Mouse (Mus musculus) neural tube, embryonic 13.5 days (tissue): ENCODE results near the gene Cd37. TPM values are rescaled to one million over a fixed set of nuclear protein-coding genes. Genes with fewer than 3 reads are reported as not detected.

Experiments
- ATAC-seq: fragments of 200-750 bp; cut with Nextera tagmentation; 2 replicates; pipeline ENCODE4 v1.8.0; 2017; ENCODE audit warnings: low read depth, mild to moderate bottlenecking, moderate TSS enrichment, moderate library complexity
- H3K27ac ChIP-seq: fragments of 300-500 bp; sonication (generic); replicated peaks from 2 replicates; pipeline ENCODE4 v1.5.1; 2015; ENCODE audit warnings: moderate library complexity, mild to moderate bottlenecking, inconsistent platforms
- H3K27me3 ChIP-seq: fragments of 300-500 bp; sonication (generic); 2 replicates; pipeline ENCODE4 v1.6.1; 2015; ENCODE audit warnings: mild to moderate bottlenecking, inconsistent platforms
- H3K36me3 ChIP-seq: fragments of 300-500 bp; sonication (generic); 2 replicates; pipeline ENCODE4 v1.6.1; 2015; ENCODE audit warnings: mild to moderate bottlenecking, inconsistent platforms
- H3K4me1 ChIP-seq: fragments of 300-500 bp; sonication (generic); replicated peaks from 2 replicates; pipeline ENCODE4 v1.6.1; 2015; ENCODE audit warnings: inconsistent platforms
- H3K4me2 ChIP-seq: fragments of 300-500 bp; sonication (generic); 2 replicates; pipeline ENCODE4 v1.6.1; 2015; ENCODE audit warnings: inconsistent platforms, mild to moderate bottlenecking, moderate library complexity
- H3K4me3 ChIP-seq: fragments of 300-500 bp; sonication (generic); 2 replicates; pipeline ENCODE4 v1.5.1; 2015; ENCODE audit warnings: mild to moderate bottlenecking, inconsistent platforms
- H3K9ac ChIP-seq: fragments of 300-500 bp; sonication (generic); 2 replicates; pipeline ENCODE4 v1.6.1; 2015; ENCODE audit warnings: moderate library complexity, mild to moderate bottlenecking, inconsistent platforms
- H3K9me3 ChIP-seq: fragments of 300-500 bp; sonication (generic); 2 replicates; pipeline ENCODE4 v1.6.1; 2016; ENCODE audit warnings: inconsistent platforms
- WGBS: fragments of 180-500 bp; shearing (Covaris S2); methylation state at CpG from one replicate; pipeline ENCODE4 v1.1.7; 2015; 5-methylcytosine and 5-hydroxymethylcytosine counted together
- polyA plus RNA-seq: library from polyadenylated mRNA; unstranded; fragments of >200 nt; fragmentation: Nextera tagmentation; extraction: Ambion mirVana; gene quantifications from 2 replicates; pipeline ENCODE4 v1.2.1, GENCODE M21; 2015

Gene Cd37
- polyA plus RNA-seq, 1 experiment from 2014 or later, result 1.5 TPM

DNA sequence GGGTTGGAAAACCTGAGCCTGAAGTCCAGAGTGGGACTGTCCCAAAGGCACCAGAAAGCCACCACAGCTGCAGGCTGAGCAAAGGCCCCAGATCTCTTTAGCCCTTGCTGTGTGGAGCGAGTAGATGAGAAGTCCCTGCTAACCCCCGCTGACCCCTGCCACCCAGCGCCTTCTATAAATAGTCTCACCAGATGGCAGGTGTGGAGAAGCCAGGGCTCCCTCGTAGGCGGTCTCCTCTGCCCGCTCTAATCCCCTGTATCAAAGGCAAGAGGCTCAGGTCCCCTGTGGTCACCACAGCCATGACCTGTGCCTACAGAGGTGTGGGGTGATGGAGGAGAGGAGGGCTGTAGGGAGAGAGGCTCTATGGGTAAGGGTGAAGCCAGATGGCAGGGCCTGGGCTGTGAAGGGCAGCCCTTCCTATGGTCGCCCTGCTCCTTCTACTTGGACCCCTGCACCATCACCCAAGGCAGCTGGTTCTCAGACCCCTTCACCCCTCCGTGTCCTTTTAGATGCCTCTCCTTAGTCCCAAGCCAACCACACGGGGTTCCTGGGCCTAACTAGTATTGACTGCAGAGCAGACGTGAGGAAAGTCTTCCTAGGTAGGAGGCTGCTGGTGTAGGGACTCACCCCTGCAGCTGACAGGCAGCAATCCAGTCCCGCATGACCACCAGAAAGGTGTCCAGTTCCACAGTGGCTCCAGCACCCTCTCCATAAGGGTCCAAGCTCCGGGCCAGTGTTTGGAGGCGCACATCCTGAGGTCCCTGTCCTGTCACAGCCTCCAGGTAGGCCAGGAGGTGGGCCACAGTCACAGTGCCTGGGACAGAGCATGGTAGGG lies 43.4 kb downstream of the Cd37 start:
- Histone ChIP-seq H3K27me3 (peaks cover 7% of the 10 kb centered on the region; the same call in 1 of the 2 replicates), H3K27ac (no peak overlapping the region), H3K9ac (0 out of 2 replicates have a peak overlapping the region, but pooled peaks have one; percentile 12), H3K4me1 (peaks cover 12% of the 10 kb centered on the region; the same call in 1 of the 2 replicates), H3K4me3 (no peak overlapping the region), H3K36me3 (no peaks in the 10 kb centered on the region), H3K4me2 (no peak overlapping the region), H3K9me3 (no peaks in the 10 kb centered on the region)
- no peak for ATAC-seq
- WGBS, result 66% methylated on average over 13 of the region's 13 CpGs

DNA sequence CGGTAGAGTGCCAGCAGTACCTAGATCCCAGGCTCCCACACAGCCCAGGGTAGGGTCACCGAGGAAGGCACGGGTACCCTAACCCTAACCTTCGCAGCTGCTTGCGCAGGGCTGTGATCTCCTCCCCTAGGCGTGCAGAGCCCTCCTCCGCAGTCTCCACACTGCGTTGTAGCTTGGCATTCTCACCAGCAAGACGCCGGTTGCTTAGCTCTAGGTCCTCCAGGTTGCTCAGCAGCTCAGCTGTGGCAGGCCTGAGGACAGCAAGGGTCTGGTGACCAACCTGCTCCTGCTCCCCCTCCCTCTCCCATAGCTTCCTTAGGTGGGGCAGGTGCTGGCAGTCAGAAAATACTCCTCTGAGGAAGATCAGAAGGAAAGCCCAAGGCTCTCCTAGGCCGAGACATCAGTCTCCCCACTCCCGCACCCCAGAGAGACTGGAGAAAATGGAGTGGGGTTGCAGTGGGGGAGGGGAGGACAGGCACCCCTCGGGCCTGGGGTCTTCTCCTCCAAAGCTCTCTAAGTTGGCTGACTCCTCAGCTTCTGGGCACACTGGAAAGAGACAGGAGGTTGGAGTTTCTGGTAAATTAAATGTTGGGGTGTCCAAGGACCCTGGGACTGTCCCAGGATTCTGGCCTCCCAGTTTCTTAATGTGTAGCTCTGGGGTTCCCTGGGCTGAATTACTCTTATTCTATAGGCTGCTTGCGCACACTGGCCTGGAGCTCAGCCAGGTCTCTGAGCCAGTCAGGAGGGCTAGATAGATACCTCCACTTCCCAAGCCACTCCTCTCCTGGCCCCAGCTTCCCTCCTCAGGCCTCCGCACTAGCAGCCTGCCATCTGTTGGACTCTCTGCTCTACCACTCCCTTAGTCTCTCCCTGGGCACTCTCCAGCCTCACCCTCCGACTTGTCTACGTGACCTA lies 44.8 kb downstream of the Cd37 start:
- no peak overlapping the region for H3K9ac ChIP-seq
- H3K27ac ChIP-seq, result no peak overlapping the region
- no peaks in the 10 kb centered on the region for H3K9me3 ChIP-seq
- H3K27me3 ChIP-seq, result peaks cover 16% of the 10 kb centered on the region
- no peak for ATAC-seq
- WGBS, result 75% methylated on average over 17 of the region's 17 CpGs
- no peaks in the 10 kb centered on the region for H3K36me3 ChIP-seq
- H3K4me1 ChIP-seq, result peaks cover 12% of the 10 kb centered on the region; the same call in 1 of the 2 replicates
- H3K4me2 ChIP-seq, result no peak overlapping the region
- H3K4me3 ChIP-seq, result no peak overlapping the region

DNA sequence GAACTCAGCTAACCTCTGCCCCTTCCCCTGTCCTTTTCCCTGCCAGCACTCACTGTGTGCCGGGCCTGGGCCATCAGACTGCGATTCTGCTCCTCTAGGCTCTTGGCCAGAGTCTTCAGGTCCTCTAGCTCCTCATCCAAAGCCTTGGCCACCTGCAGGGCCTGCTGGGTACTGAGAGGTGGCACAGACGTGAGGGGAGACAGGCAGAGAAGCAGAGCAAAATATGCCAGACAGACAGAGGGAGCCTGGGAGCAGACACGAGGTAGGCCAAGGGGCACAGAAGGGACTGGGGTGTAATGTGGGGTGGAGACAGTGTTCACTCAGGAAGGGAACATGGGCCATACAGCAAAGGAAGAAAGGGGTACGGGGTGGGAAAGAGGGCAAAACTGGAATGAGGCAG lies 45.5 kb downstream of the Cd37 start:
- no peaks in the 10 kb centered on the region for H3K36me3 ChIP-seq
- H3K4me3 ChIP-seq, result no peak overlapping the region
- WGBS, result 65% methylated on average over 5 of the region's 5 CpGs
- peaks cover 19% of the 10 kb centered on the region for H3K27me3 ChIP-seq
- ATAC-seq, result no peak
- peaks cover 12% of the 10 kb centered on the region; the same call in 1 of the 2 replicates for H3K4me1 ChIP-seq
- 0 out of 2 replicates have a peak overlapping the region, but pooled peaks have one; percentile 17 for H3K9ac ChIP-seq
- no peak overlapping the region for H3K27ac ChIP-seq
- H3K9me3 ChIP-seq, result no peaks in the 10 kb centered on the region
- H3K4me2 ChIP-seq, result no peak overlapping the region

DNA sequence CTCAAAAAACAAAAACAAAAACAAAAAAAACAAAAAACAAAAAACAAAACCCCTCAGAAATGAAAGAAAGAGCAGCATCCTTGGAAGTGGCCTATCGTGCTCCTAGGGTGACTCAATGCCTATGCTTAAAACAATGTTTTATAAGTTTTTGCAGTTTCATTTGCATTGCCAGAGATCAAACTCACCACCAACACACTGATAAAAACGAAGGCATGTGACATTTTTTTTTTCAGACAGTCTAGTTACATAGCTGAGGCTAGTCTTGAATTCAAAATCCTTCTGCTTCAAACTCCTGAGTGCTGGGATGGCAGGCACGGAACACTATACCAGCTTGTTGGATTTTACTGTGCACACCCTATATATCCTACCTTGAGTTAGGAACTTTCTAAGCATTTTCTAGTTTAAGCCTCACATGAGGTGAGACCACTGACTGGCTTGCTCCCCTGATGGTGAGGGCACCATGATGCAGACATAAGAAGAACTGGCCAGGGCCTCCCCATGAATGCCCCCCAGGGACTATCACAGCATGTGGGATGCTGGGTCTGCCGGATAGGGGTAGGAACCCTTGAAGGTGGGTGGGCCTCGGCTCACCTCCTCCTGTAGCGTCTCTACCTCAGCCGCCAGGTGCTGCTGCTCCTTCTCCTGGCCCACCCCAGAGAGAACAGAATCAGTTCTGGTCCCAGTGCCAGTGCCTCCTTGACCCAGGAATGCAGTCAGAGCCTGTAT lies 46.2 kb downstream of the Cd37 start:
- no peak overlapping the region for H3K4me2 ChIP-seq
- H3K9ac ChIP-seq, result no peak overlapping the region
- H3K9me3 ChIP-seq, result no peaks in the 10 kb centered on the region
- no peaks in the 10 kb centered on the region for H3K36me3 ChIP-seq
- H3K4me3 ChIP-seq, result no peak overlapping the region
- H3K4me1 ChIP-seq, result peaks cover 6% of the 10 kb centered on the region; the same call in 1 of the 2 replicates
- no peak overlapping the region for H3K27ac ChIP-seq
- peaks cover 23% of the 10 kb centered on the region for H3K27me3 ChIP-seq
- ATAC-seq, result no peak
- 87% methylated on average over 7 of the region's 7 CpGs for WGBS

DNA sequence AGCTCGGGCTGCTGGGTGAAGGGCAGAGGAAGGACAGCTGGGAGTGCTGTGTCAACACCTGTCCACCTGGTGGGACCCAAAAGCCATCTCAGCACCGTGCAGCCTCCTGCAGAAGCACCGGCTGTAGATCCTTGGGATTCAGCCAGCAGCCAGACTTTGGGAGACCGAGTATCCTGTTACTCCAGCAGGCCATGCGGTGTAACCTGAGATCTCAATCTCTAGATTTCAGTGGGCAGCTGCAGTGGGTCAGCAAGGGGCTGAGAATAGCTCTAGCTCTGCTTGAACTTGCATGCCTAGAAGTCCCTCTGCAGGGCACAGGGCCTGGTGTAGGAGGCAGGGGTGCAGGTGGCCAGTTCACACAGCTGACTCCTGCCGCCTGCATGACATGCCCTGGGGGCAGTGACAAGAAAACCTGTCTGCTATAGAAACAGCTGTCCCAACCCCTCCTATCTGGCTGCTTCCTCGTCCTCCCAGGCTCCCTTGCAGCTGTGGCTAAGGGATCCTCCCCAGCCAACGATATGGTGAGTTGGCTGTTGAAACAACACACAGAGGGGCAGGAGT lies 47.0 kb downstream of the Cd37 start:
- Histone ChIP-seq H3K27me3 (peaks cover 24% of the 10 kb centered on the region), H3K4me3 (no peak overlapping the region), H3K9me3 (no peaks in the 10 kb centered on the region), H3K4me2 (no peak overlapping the region), H3K27ac (no peak overlapping the region), H3K36me3 (no peaks in the 10 kb centered on the region), H3K9ac (peak overlapping the region; percentile 5; the same call in 1 of the 2 replicates), H3K4me1 (peaks cover 6% of the 10 kb centered on the region; the same call in 1 of the 2 replicates)
- 18% methylated on average over 8 of the region's 8 CpGs for WGBS
- no peak for ATAC-seq

DNA sequence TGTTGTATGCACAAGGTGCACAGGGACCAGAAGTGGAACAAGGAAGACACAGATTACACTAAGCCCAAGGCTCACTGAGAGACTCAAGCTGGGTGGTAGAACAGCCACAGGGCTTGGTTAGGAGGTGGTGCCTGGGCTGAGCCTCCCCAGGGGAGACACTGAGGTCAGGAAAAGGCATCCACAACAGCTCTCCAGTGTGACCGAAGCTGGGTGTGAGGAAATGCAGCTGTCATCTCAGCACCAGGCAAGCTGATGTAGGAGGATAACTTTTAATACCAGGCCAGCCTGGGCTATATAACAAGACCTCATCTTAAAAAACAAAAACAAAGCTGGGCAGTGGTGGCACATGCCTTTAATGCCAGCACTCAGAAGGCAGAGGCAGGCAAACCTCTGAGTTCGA lies 47.8 kb downstream of the Cd37 start:
- H3K4me1 ChIP-seq, result peaks cover 6% of the 10 kb centered on the region; the same call in 1 of the 2 replicates
- WGBS, result 82% methylated on average over 2 of the region's 2 CpGs
- no peak for ATAC-seq
- no peak overlapping the region for H3K4me2 ChIP-seq
- no peak overlapping the region for H3K4me3 ChIP-seq
- H3K36me3 ChIP-seq, result no peaks in the 10 kb centered on the region
- H3K9ac ChIP-seq, result no peak overlapping the region
- no peak overlapping the region for H3K27ac ChIP-seq
- H3K27me3 ChIP-seq, result peaks cover 31% of the 10 kb centered on the region
- H3K9me3 ChIP-seq, result no peaks in the 10 kb centered on the region

DNA sequence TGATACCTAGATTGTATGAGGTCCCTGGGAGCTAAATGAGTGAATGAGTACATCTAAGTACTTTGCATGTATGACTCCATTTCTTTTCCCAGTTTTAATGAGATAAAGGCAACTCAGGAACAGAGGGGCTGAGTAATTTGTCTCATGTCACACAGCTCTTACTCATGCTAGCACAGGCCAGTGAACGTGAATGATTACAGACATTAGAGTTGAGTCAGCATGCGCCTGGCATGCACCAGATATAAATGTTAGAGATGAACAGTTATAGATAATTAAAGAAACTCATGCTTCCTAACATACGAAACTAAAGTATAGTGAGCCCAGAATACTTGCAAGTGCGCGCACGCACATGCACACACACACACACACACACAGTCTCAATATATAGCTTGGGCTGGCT lies 48.7 kb downstream of the Cd37 start:
- no peaks in the 10 kb centered on the region for H3K9me3 ChIP-seq
- 93% methylated on average over 6 of the region's 6 CpGs for WGBS
- no peak overlapping the region for H3K27ac ChIP-seq
- peaks cover 41% of the 10 kb centered on the region for H3K27me3 ChIP-seq
- H3K4me1 ChIP-seq, result peaks cover 6% of the 10 kb centered on the region; the same call in 1 of the 2 replicates
- no peaks in the 10 kb centered on the region for H3K36me3 ChIP-seq
- ATAC-seq, result no peak
- no peak overlapping the region for H3K4me3 ChIP-seq
- no peak overlapping the region for H3K9ac ChIP-seq
- no peak overlapping the region for H3K4me2 ChIP-seq

DNA sequence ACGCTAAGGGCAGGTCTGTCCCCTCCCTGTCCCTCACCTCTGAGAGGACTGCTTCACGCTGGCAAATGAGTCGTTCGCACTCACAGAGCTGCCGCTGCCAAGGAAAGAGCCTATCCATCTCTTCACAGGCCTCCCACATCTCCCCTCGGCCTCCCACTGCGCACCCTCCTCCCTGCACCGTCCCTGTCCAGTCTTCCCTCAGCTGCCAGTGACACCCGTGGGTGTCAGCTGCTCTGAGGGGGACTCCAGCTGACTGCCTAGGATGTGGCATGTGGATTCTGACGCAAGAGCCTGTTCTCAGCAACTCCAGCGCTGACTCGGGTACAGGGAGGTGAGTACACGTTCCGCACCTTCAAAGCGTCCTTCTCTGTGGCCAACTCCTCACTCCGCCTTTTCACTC lies 49.3 kb downstream of the Cd37 start:
- Histone ChIP-seq H3K36me3 (no peaks in the 10 kb centered on the region), H3K4me1 (peaks cover 11% of the 10 kb centered on the region), H3K9me3 (no peaks in the 10 kb centered on the region), H3K9ac (no peak overlapping the region), H3K27me3 (peaks cover 47% of the 10 kb centered on the region), H3K4me2 (no peak overlapping the region), H3K27ac (no peak overlapping the region), H3K4me3 (no peak overlapping the region)
- 57% methylated on average over 16 of the region's 16 CpGs for WGBS
- no peak for ATAC-seq

DNA sequence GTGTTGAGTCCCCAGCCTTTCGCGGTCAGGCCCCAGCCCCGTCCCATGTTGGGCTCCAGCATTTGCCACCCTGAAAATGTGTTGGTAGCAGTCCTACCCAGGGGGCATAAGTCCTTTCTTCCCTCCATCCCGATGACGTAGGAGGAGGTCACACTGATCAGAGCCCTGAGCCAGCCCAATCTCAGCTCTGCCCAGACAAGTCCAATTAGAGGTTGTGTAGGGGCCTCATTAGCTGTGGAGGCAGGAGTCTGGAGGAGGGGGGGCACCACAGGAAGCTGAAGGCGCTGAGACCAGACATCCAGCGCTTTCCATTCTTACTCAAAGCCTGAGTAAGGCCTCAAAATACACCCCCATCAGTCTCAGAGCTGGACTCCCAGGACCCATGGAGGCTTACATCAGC lies 53.0 kb downstream of the Cd37 start:
- Histone ChIP-seq H3K4me2 (no peak overlapping the region), H3K4me1 (peaks cover 23% of the 10 kb centered on the region), H3K36me3 (no peaks in the 10 kb centered on the region), H3K27me3 (peaks cover 80% of the 10 kb centered on the region), H3K9me3 (no peaks in the 10 kb centered on the region), H3K9ac (no peak overlapping the region), H3K27ac (no peak overlapping the region), H3K4me3 (no peak overlapping the region)
- no peak for ATAC-seq
- 74% methylated on average over 7 of the region's 7 CpGs for WGBS

DNA sequence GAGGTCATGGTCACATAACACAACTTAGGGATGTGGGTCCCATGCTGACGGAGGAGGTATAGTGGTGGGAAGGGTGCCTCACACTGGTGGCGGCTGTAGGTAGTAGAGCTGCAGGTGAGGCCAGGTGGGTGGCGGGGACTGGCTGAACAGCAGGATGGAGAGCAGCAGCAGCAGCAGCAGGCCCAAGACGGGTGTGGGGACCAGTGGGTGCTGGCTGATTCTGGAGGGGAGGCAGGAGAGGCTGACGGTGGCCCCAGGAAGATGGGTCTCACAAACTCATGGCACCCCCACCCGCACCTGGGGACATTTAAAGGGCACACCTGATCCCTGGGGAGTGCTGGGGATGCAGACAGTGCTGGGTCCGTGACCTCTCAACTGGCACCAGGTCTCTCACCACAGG lies 55.2 kb downstream of the Cd37 start:
- Histone ChIP-seq H3K36me3 (no peaks in the 10 kb centered on the region), H3K27me3 (peaks cover 90% of the 10 kb centered on the region), H3K4me2 (no peak overlapping the region), H3K4me1 (peaks cover 24% of the 10 kb centered on the region), H3K9me3 (no peaks in the 10 kb centered on the region), H3K27ac (no peak overlapping the region), H3K4me3 (no peak overlapping the region), H3K9ac (no peak overlapping the region)
- 67% methylated on average over 7 of the region's 7 CpGs for WGBS
- ATAC-seq, result no peak
